Mouse (Mus musculus): ENCODE measurements around the gene Acot8.

The Acot8 gene

GRCm38 (mm10) chr2:164804533-164805331 is at the start of gene Acot8, which contains the start of gene Zswim3:
TSS of gene Acot8 (minus strand) at chr2:164804882.
TSS of gene Zswim3 (plus strand) at chr2:164805098.
- DNase-seq (ENCODE audit: low read depth, low spot score) = peak; percentile 99

- DNase-seq (ENCODE audit: low read depth, low spot score) = no peak
Measured at GRCm38 (mm10) chr2:164850061-164850460, 45.4 kb upstream of the Acot8 start.

GRCm38 (mm10) chr2:164845782-164846181 is 41.1 kb upstream of the Acot8 start:
- no peak for DNase-seq (ENCODE audit: low read depth, low spot score)

GRCm38 (mm10) chr2:164835164-164835563 is 30.5 kb upstream of the Acot8 start:
- no peak for DNase-seq (ENCODE audit: low read depth, low spot score)

- no peak for DNase-seq (ENCODE audit: low read depth, low spot score)
Measured at GRCm38 (mm10) chr2:164834531-164834930, 29.8 kb upstream of the Acot8 start.

GRCm38 (mm10) chr2:164833314-164833959 is 28.8 kb upstream of the Acot8 start, which contains the start of gene Neurl2:
TSS of gene Neurl2 (minus strand) at chr2:164833456.
- peak; percentile 92 for DNase-seq (ENCODE audit: low read depth, low spot score)

- DNase-seq (ENCODE audit: low read depth, low spot score) = peak; percentile 43
Measured at GRCm38 (mm10) chr2:164832748-164833301, 28.1 kb upstream of the Acot8 start, which contains the start of gene Ctsa. TSS of gene Ctsa (plus strand) at chr2:164832873.

- DNase-seq (ENCODE audit: low read depth, low spot score) = no peak
Measured at GRCm38 (mm10) chr2:164832032-164832747, 27.5 kb upstream of the Acot8 start.

GRCm38 (mm10) chr2:164831029-164831428 is 26.3 kb upstream of the Acot8 start:
- no peak for DNase-seq (ENCODE audit: low read depth, low spot score)

GRCm38 (mm10) chr2:164829090-164829489 is 24.4 kb upstream of the Acot8 start:
- DNase-seq (ENCODE audit: low read depth, low spot score) = no peak

- no peak for DNase-seq (ENCODE audit: low read depth, low spot score)
Measured at GRCm38 (mm10) chr2:164828437-164828836, 23.8 kb upstream of the Acot8 start, which contains the start of gene Spata25. TSS of gene Spata25 (minus strand) at chr2:164828537.

GRCm38 (mm10) chr2:164827146-164827850 is 22.6 kb upstream of the Acot8 start:
- no peak for DNase-seq (ENCODE audit: low read depth, low spot score)

GRCm38 (mm10) chr2:164825521-164825920 is 20.8 kb upstream of the Acot8 start:
- no peak for DNase-seq (ENCODE audit: low read depth, low spot score)

GRCm38 (mm10) chr2:164823969-164824368 is 19.3 kb upstream of the Acot8 start:
- DNase-seq (ENCODE audit: low read depth, low spot score) = no peak

GRCm38 (mm10) chr2:164823181-164823585 is 18.5 kb upstream of the Acot8 start:
- no peak for DNase-seq (ENCODE audit: low read depth, low spot score)

- DNase-seq (ENCODE audit: low read depth, low spot score) = peak; percentile 93
Measured at GRCm38 (mm10) chr2:164822636-164823165, 18.0 kb upstream of the Acot8 start, which contains the start of gene Zswim1. TSS of gene Zswim1 (plus strand) at chr2:164822686.

GRCm38 (mm10) chr2:164821060-164821459 is 16.4 kb upstream of the Acot8 start:
- no peak for DNase-seq (ENCODE audit: low read depth, low spot score)

- no peak for DNase-seq (ENCODE audit: low read depth, low spot score)
Measured at GRCm38 (mm10) chr2:164817703-164818102, 13.0 kb upstream of the Acot8 start.

- DNase-seq (ENCODE audit: low read depth, low spot score) = no peak
Measured at GRCm38 (mm10) chr2:164817206-164817605, 12.5 kb upstream of the Acot8 start.

GRCm38 (mm10) chr2:164815821-164816220 is 11.1 kb upstream of the Acot8 start:
- DNase-seq (ENCODE audit: low read depth, low spot score) = no peak

GRCm38 (mm10) chr2:164815348-164815747 is 10.7 kb upstream of the Acot8 start:
- DNase-seq (ENCODE audit: low read depth, low spot score) = no peak
